Mouse (Mus musculus): ENCODE data around the gene Olfr224.
"Not testable (repeated sequence)": the region's sequence is repeated elsewhere in the genome, so short reads cannot be mapped to it uniquely, and the experiment has no call there.

Gene Olfr224

DNA sequence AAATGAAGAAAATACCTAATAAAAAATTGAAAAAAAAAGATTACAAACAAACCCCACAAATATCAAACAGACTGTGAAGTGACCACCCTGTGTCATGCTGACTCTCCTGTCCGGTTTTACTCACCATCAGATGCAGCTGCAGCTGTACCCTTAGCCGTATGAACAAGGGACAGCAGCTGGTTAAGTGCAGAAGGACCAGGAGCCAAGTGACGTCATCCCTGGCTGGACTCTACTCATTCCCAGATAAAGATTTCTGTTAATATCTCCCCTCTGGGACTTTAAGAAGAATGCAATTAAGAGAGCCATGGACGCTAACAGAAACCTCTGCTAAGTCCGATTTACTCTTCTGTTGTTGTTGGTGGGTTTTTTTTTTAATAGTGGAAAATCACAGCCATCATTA is at the start of gene Olfr224:
Gene Olfr224, minus strand, starts transcription at position 149 of the 400 bp plus-strand sequence.
- in situ Hi-C loops (cut with MboI), result no loop called here

GRCm38 (mm10) chr11:58618793-58619192 is 48.4 kb upstream of the Olfr224 start:
- in situ Hi-C loops (cut with MboI), result no loop called here

DNA sequence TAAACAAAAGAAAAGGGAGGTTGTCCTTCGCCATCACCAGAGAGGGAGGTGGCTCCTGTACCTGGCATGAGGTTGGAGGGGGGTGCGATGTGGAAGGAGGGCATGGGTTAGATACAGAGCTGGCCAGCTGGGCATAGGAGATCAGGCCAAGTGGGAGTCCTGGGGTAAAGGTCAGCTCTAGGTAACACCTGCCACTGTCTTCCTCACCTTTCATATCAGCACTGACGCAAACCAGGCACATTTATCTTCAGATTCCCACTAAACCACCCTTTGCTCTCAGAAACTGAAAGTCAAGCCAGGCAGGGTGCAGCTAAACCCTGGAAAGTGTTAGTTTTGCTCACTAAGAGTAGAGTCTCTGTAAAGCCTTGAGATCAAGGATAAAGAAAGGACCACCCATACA is 48.0 kb upstream of the Olfr224 start:
- in situ Hi-C loops (cut with MboI), result no loop called here

DNA sequence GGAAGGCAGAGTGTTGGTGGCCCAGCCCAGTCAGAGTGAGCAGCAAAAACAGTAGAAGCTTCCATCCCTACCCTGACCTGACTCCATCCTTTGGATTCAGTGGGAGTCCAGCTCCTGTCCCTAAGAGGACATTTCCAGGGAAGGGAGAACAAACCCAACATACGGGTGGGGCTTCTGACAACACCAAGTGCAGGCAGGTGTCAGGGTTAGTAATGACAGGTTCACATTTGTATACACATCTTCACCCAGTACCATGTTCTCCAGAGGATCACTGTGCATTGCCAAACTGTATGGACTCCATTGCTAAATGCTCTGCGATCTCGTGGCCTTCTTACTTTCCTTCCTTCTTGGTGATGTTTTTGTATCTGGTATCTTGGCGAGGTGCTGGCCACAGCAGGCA is 45.6 kb upstream of the Olfr224 start, which contains the start of gene 2210407C18Rik:
Gene 2210407C18Rik, minus strand, starts transcription at position 101 of the 400 bp plus-strand sequence.
- in situ Hi-C loops (cut with MboI), result no loop called here

- in situ Hi-C loops (cut with MboI), result no loop called here
These were observed 44.2 kb upstream of the Olfr224 start for GRCm38 (mm10) chr11:58614526-58614925.

DNA sequence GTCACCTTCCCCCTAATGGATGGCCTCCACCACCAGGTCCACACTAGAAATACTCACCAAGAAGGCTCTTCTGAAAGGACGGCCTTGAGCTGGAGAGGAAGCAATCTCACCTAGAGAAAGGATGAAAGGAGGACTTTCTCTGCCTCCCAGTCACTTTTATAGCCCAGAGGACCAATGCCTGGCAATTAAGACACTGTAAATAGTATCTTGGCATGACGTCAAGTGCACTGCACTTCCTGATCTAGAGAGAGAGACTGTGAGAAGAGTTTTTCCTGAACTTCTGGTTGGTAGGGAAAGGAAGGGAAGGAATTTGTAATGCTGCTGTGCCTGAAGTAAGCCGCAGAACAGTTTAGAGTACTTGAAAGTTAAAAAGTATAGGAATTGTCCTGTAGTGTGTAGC is 43.0 kb upstream of the Olfr224 start:
- in situ Hi-C loops (cut with MboI), result no loop called here

DNA sequence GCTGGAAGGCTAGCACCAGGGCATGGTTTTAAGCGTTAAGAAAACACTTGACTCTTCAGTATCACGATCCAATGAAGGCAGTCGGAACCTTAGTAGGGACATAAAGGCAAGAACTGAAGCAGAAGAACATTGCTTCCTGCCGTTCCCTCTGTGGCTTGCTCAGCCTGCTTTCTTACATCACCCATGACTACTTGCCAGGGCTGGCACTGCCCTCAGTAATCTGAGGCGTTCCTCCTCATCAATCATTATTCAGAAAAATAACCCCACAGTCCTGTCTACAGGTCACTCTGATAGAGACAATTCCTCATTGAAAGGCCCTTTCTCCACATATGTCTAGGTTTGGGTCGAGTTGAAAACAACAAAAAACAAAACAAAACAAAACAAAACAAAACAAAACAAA is 36.7 kb upstream of the Olfr224 start:
- in situ Hi-C loops (cut with MboI), result no loop called here

DNA sequence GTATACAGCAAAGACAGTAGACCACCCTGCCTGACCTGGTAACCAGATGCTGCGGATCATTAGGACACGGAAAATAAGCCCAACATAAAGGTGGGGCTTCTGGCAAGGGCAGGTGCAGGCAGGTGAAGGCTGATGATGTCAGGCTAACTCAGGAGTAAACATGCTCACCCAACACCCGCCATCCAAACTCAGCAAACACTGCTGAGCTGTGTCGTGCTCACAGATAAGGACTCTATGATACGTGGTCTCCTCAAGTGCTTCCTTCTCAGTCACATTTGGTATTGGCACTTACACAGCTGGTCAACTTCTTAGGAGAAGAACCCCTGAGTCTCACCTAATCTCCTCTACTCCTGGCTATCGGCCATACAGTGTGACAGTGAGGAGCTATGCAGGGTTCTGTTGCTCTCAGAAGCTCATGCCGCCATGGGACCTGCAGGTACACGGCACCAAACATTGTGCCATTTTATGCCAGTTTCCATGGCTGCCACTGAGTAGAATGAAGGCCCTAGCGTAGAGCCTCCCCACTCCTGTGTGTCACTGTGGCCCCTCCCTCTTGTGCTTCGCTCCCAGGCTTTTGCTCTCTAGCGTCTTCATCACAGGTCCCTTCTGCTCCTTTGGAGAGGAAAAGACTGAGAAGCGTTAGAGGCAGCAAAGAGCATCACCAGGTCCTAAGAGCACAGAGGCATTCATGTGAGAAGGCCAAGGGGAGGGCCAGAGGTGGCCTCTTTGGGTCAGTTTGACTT is 36.0 kb upstream of the Olfr224 start:
- in situ Hi-C loops (cut with MboI), result no loop called here

- in situ Hi-C loops (cut with MboI), result no loop called here
These were observed 34.9 kb upstream of the Olfr224 start for GRCm38 (mm10) chr11:58605228-58605627.

GRCm38 (mm10) chr11:58604688-58605087 is 34.3 kb upstream of the Olfr224 start:
- in situ Hi-C loops (cut with MboI), result no loop called here

GRCm38 (mm10) chr11:58602800-58603560 is 32.6 kb upstream of the Olfr224 start:
- in situ Hi-C loops (cut with MboI), result no loop called here

- in situ Hi-C loops (cut with MboI), result no loop called here
These were observed 31.7 kb upstream of the Olfr224 start for GRCm38 (mm10) chr11:58602062-58602461.

- in situ Hi-C loops (cut with MboI), result no loop called here
These were observed 27.5 kb upstream of the Olfr224 start for GRCm38 (mm10) chr11:58597837-58598236.

DNA sequence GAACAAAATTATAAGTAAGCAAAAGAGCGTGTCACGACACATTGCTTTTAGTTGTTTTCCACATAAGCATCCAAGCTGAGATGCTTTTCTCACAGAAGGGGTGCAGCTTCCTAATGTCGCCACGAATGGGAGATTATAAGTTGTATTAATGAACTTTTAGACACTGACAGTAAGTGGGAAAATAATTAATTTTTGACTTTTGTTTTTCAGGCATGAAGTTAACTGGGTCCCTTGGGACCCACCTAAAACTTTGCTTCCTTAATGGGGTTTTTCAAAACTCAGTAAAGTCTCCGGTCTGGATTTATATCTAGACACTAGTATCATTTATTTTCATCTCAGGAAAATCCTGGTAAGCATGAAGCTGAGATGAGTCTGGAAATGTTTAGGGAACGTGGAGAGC is 24.5 kb upstream of the Olfr224 start, which contains the start of gene Olfr324:
Gene Olfr324, plus strand, starts transcription at position 301 of the 400 bp plus-strand sequence.
- in situ Hi-C loops (cut with MboI), result no loop called here

DNA sequence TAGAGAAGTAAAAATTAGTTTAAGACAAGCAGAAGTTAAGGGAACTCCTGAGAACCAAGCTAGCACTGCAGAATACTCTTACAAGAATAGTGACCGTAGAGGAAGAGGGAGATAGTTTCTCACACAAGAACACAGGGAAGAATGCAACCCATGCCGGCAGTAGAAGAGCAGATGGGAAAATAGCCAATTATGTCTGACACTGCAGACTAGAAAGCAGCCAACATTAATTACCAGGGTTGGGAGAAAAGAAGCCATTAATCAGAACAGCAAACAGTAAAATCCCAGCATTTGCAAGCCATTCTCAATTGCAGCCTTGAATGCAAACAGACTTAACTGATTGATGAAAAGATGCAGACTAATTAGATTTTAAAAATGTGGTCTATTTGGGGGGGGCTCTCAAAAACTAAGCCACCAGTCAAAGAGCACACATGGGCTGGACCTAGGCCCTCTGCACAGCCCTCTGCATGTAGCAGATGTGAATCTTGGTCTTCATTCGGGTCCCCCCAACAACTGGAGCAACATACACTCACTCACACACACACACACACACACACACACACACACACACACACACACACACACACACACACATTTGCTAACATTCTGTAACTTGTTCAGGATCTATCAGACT is 18.4 kb upstream of the Olfr224 start:
- in situ Hi-C loops (cut with MboI), result no loop called here

- in situ Hi-C loops (cut with MboI), result no loop called here
These were observed 17.6 kb upstream of the Olfr224 start for GRCm38 (mm10) chr11:58587898-58588348.

DNA sequence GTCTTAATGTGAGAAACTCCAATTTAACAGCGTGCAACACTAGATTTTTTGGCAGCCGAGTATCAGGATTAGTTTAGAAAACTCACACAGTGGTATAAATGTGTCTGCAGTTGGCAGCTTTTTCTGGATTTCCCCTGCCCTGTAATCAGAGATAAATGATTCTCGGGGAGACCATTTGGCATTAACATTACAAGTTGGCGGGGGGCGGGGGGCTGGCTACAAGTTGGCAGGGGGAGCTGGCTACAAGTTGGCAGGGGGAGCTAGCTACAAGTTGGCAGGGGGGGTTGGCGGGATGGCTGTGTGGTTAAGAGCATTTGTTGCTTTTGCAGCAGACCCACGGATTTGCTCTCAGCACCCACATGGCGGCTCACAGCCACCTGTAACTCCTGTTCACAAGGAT is 8.3 kb upstream of the Olfr224 start:
- in situ Hi-C loops (cut with MboI), result no loop called here

GRCm38 (mm10) chr11:58577430-58577829 is 7.1 kb upstream of the Olfr224 start, which contains the start of gene Olfr325:
TSS of gene Olfr325 (plus strand) at chr11:58577730.
- in situ Hi-C loops (cut with MboI), result no loop called here

GRCm38 (mm10) chr11:58555536-58555935 is 14.8 kb downstream of the Olfr224 start, which contains the start of gene Olfr328:
TSS of gene Olfr328 (minus strand) at chr11:58555636.
- in situ Hi-C loops (cut with MboI), result no loop called here

GRCm38 (mm10) chr11:58546322-58546721 is 24.0 kb downstream of the Olfr224 start, which contains the start of gene Olfr329-ps:
TSS of gene Olfr329-ps (minus strand) at chr11:58546422.
- in situ Hi-C loops (cut with MboI), result no loop called here

- in situ Hi-C loops (cut with MboI), result not testable (repeated sequence)
These were observed 35.6 kb downstream of the Olfr224 start, which contains the start of gene Olfr330 for GRCm38 (mm10) chr11:58534736-58535135. TSS of gene Olfr330 (minus strand) at chr11:58534836.

DNA sequence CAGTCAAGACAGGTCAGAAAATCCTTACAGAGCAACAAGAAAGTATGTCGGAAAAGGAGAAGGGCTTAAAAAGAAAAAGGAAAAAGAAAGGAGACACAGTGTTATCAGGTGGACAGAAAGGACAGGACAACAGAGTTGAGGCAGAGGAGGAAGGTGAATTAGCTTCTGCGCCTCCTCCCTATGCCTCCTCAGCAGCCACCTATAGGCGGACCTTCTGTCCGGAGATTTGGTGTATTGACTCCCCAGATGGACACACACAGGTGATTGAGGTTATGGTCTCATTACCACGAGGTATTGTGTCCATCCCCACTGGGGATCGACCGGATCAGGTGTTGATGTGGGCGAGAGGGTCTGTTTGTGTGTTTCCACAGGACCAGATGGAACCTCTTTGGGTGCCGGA is 50.6 kb downstream of the Olfr224 start:
- in situ Hi-C loops (cut with MboI), result not testable (repeated sequence)

Measured in mature B cell (primary cell).